Mouse (Mus musculus) limb, embryonic 12.5 days (tissue): ENCODE measurements around the gene Bcl2. TPM values are rescaled to one million over a fixed set of nuclear protein-coding genes. Genes with fewer than 3 reads are reported as not detected.

ENCODE experiments used
- ATAC-seq: fragments of 200-750 bp; cut with Nextera tagmentation; 2 replicates; pipeline ENCODE4 v1.8.0; 2017; ENCODE audit warnings: low read depth, moderate TSS enrichment; ENCODE audit not compliant: insufficient number of reproducible peaks, insufficient read depth, low FRiP score, low TSS enrichment
- H3K27ac ChIP-seq: fragments of 300-500 bp; sonication (generic); 2 replicates; pipeline ENCODE4 v1.5.1; 2016; ENCODE audit warnings: mild to moderate bottlenecking, moderate library complexity
- H3K27me3 ChIP-seq: fragments of 300-500 bp; sonication (generic); 2 replicates; pipeline ENCODE4 v1.6.1; 2016; ENCODE audit warnings: mild to moderate bottlenecking, moderate library complexity
- H3K36me3 ChIP-seq: fragments of 300-500 bp; sonication (generic); 2 replicates; pipeline ENCODE4 v1.6.1; 2016; ENCODE audit warnings: mild to moderate bottlenecking, moderate library complexity
- H3K4me1 ChIP-seq: fragments of 300-500 bp; sonication (generic); replicated peaks from 2 replicates; pipeline ENCODE4 v1.6.1; 2016
- H3K4me2 ChIP-seq: fragments of 300-500 bp; sonication (generic); 2 replicates; pipeline ENCODE4 v1.6.1; 2016; ENCODE audit warnings: mild to moderate bottlenecking, moderate library complexity
- H3K4me3 ChIP-seq: fragments of 300-500 bp; sonication (generic); replicated peaks from 2 replicates; pipeline ENCODE4 v1.5.1; 2016; ENCODE audit warnings: mild to moderate bottlenecking
- H3K9ac ChIP-seq: fragments of 300-500 bp; sonication (generic); replicated peaks from 2 replicates; pipeline ENCODE4 v1.6.1; 2016; ENCODE audit warnings: mild to moderate bottlenecking, moderate library complexity
- H3K9me3 ChIP-seq: fragments of 300-500 bp; sonication (generic); 2 replicates; pipeline ENCODE4 v1.6.1; 2016; ENCODE audit warnings: mild to moderate bottlenecking, moderate library complexity
- WGBS: fragments of 180-500 bp; shearing (Covaris S2); methylation state at CpG from one replicate; pipeline ENCODE4 v1.1.7; 2016; 5-methylcytosine and 5-hydroxymethylcytosine counted together
- polyA plus RNA-seq: library from polyadenylated mRNA; unstranded; fragments of >200 nt; fragmentation: Nextera tagmentation; extraction: Ambion mirVana; gene quantifications from 2 replicates; pipeline ENCODE4 v1.2.1, GENCODE M21; 2016

Gene Bcl2
- polyA plus RNA-seq, 1 experiment from 2014 or later = 27.5 TPM

DNA sequence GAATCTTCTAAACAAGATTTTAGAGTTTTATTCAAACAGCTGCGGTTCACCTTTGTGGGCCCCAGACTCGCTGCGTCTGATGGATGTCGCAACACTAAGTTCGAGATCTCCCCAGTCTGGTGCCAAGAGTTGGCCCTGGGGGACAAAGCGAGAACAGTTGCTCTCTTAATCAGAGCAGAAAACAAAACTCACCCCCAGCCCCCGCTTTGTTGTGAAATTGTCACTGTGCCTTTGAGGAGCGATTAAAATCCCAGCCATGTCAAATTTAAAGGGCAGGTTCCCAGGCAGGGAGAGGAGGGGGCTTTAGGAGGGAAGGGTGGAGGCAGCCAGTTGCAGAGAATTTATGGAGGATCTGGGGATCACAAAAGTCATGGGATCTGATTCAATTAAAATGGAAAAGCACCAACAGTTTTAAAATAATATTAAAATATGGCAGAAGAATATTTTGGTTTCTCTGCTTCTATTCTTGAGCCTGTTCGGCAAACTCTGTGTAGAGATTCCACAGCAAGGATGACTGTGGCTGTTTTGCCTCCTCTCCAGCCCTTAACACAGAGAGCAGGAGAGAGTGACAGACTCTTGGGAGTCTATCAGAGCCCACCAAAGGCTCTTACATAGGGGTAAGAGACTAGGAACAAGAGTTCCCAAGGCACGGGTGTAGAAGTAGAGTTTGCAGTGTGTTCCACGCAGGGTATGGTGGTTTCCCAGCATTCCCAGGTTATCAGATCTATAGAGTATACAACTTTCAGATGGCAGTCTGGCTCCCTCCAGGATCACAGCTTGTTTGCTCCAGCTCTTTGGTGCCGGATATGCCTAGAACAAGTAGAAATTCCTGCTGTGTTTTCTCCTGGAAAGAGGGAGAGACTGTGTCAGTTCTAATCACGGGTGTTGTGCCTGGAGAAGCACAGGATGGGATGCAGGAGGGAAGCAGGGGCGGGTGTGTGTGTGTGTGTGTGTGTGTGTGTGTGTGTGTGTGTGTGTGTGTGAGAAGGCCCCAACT lies 130.5 kb downstream of the Bcl2 start:
- Histone ChIP-seq H3K4me3 (no peak overlapping the region), H3K27me3 (no peaks in the 10 kb centered on the region), H3K4me2 (no peak overlapping the region), H3K36me3 (no peaks in the 10 kb centered on the region), H3K9ac (no peak overlapping the region), H3K27ac (peak overlapping the region; percentile 59), H3K4me1 (peaks cover 37% of the 10 kb centered on the region), H3K9me3 (no peaks in the 10 kb centered on the region)
- WGBS = 58% methylated on average over 14 of the region's 14 CpGs
- no peak for ATAC-seq

GRCm38 (mm10) chr1:106582810-106583209 lies 131.3 kb downstream of the Bcl2 start:
- Histone ChIP-seq H3K4me2 (no peak overlapping the region), H3K36me3 (no peaks in the 10 kb centered on the region), H3K27ac (peak overlapping the region; percentile 59; the same call in 1 of the 2 replicates), H3K4me1 (peaks cover 37% of the 10 kb centered on the region), H3K4me3 (no peak overlapping the region), H3K9ac (no peak overlapping the region), H3K9me3 (no peaks in the 10 kb centered on the region), H3K27me3 (no peaks in the 10 kb centered on the region)
- ATAC-seq = no peak
- WGBS = 83% methylated on average over 3 of the region's 3 CpGs

- Histone ChIP-seq H3K9ac (no peak overlapping the region), H3K27ac (no peak overlapping the region), H3K4me3 (no peak overlapping the region), H3K9me3 (no peaks in the 10 kb centered on the region), H3K4me2 (no peak overlapping the region), H3K4me1 (peaks cover 28% of the 10 kb centered on the region), H3K27me3 (no peaks in the 10 kb centered on the region), H3K36me3 (no peaks in the 10 kb centered on the region)
- no peak for ATAC-seq
- 73% methylated on average over 2 of the region's 2 CpGs for WGBS
These were observed 132.3 kb downstream of the Bcl2 start for GRCm38 (mm10) chr1:106581812-106582211.

DNA sequence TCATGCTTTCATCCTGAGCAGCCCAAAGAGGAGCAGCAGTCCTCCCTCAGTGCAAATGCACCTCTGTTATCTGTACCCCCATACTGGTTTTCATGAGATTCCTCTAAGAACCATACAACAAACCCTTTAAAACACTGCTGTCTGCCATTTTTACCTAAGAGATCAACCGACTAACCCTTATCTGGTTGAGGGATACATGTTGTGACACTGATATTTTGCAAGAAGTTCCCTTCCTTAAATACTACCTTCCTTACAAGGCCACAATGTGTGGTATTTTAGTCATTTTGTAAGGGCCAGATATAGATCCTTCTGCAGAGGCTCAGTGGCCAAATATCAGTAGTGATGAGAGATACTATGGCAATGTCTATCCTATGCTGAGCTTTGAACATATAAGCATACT lies 134.3 kb downstream of the Bcl2 start:
- Histone ChIP-seq H3K4me3 (no peak overlapping the region), H3K27ac (no peak overlapping the region), H3K27me3 (no peaks in the 10 kb centered on the region), H3K4me1 (peaks cover 15% of the 10 kb centered on the region), H3K9me3 (no peaks in the 10 kb centered on the region), H3K9ac (no peak overlapping the region), H3K36me3 (no peaks in the 10 kb centered on the region), H3K4me2 (no peak overlapping the region)
- 88% methylated on average over 1 of the region's 1 CpGs for WGBS
- ATAC-seq = no peak

DNA sequence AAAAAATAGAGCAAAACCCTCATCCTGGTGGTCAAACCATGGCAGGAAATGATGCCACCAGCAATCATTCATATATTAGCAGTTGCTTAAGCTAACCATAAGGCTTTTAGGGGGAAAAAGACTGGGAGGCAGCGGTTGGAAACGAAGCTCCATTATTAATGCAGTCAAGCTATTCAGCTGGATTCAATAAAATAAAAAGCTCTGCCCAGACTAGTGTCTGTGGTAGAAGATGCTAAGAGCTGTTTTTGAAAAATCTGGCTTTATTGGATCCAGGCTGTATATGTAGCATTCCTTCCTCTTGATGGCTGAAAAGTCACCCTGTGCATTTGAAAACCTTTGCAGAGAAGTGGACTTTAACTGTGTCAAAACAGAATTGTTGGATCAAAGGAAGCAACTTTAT lies 141.6 kb downstream of the Bcl2 start:
- no peaks in the 10 kb centered on the region for H3K27me3 ChIP-seq
- H3K27ac ChIP-seq = no peak overlapping the region
- WGBS = 41% methylated on average over 2 of the region's 2 CpGs
- no peak overlapping the region for H3K4me2 ChIP-seq
- no peaks in the 10 kb centered on the region for H3K36me3 ChIP-seq
- H3K4me3 ChIP-seq = no peak overlapping the region
- ATAC-seq = no peak
- H3K9me3 ChIP-seq = no peaks in the 10 kb centered on the region
- H3K9ac ChIP-seq = no peak overlapping the region
- H3K4me1 ChIP-seq = peaks cover 14% of the 10 kb centered on the region; the same call in 1 of the 2 replicates

DNA sequence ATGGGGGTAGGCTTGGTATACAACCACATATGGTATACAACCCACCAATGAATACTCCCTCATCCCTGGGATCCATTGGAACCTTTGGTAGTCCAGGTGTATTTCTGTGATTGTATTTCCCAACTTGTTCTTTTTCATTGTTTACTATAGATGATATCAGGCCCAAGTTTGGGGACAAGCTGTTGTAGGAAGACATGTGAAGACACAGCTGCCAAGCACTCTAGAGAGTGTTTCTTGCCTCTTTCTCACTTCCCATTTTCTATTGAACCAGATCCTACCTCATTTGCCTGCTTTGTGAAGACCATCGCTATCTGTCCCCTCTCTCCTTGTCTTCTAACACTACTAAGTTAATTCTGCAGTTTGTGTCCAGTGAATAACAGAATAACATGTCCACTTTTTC lies 143.2 kb downstream of the Bcl2 start:
- H3K4me1 ChIP-seq = peaks cover 19% of the 10 kb centered on the region; the same call in 1 of the 2 replicates
- no peak overlapping the region for H3K4me3 ChIP-seq
- 90% methylated on average over 1 of the region's 1 CpGs for WGBS
- H3K36me3 ChIP-seq = no peaks in the 10 kb centered on the region
- no peaks in the 10 kb centered on the region for H3K27me3 ChIP-seq
- H3K4me2 ChIP-seq = no peak overlapping the region
- no peak overlapping the region for H3K27ac ChIP-seq
- ATAC-seq = no peak
- no peaks in the 10 kb centered on the region for H3K9me3 ChIP-seq
- no peak overlapping the region for H3K9ac ChIP-seq

DNA sequence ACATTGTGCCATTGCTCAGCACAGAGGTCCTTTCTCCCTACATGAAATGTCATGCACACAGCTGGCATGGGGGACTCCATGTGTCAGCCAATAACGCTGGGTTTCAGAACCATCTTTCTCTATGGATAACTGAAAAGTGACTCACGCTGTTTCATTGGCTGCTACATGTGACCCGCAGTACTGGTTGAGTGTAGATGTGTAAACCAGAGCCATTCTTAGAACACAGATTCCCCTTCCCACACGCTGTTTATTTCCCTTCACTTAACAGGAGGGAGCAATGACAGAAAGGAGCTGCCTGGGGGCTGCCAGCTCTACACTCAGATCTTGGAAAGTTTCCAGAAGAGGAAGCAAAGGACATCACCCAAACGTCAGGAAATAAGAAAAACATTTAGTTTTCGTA lies 143.7 kb downstream of the Bcl2 start:
- Histone ChIP-seq H3K4me3 (no peak overlapping the region), H3K27me3 (no peaks in the 10 kb centered on the region), H3K27ac (no peak overlapping the region), H3K4me1 (peaks cover 19% of the 10 kb centered on the region; the same call in 1 of the 2 replicates), H3K9me3 (no peaks in the 10 kb centered on the region), H3K4me2 (no peak overlapping the region), H3K9ac (no peak overlapping the region), H3K36me3 (no peaks in the 10 kb centered on the region)
- 78% methylated on average over 6 of the region's 6 CpGs for WGBS
- ATAC-seq = no peak

- Histone ChIP-seq H3K27me3 (no peaks in the 10 kb centered on the region), H3K9me3 (no peaks in the 10 kb centered on the region), H3K27ac (no peak overlapping the region), H3K9ac (no peak overlapping the region), H3K4me2 (no peak overlapping the region), H3K36me3 (no peaks in the 10 kb centered on the region), H3K4me1 (peaks cover 19% of the 10 kb centered on the region; the same call in 1 of the 2 replicates), H3K4me3 (no peak overlapping the region)
- WGBS = 79% methylated on average over 6 of the region's 6 CpGs
- no peak for ATAC-seq
These were observed 144.4 kb downstream of the Bcl2 start for GRCm38 (mm10) chr1:106569674-106570073.

DNA sequence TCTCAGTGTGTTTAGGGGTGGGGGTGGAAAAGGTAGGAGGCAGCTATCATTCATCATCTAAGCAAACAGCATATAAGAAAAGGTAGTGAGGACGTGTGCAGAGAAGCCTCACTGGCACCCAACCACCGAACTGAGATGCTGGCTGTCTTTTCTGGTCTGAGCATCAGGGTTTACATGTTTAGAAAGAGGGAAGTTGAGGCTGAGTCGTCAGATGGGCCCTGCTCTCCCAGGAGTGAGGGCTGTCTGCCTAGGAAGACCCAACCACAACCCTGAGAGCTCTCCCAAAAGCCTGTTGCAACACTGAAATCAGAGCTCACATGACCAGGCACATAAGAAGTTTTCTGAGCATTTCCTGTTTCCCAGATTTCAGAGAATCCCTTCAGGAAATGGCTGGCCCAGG lies 145.2 kb downstream of the Bcl2 start:
- H3K27me3 ChIP-seq = no peaks in the 10 kb centered on the region
- no peaks in the 10 kb centered on the region for H3K9me3 ChIP-seq
- H3K9ac ChIP-seq = no peak overlapping the region
- ATAC-seq = no peak
- peaks cover 19% of the 10 kb centered on the region; the same call in 1 of the 2 replicates for H3K4me1 ChIP-seq
- H3K4me3 ChIP-seq = no peak overlapping the region
- H3K27ac ChIP-seq = no peak overlapping the region
- 65% methylated on average over 3 of the region's 3 CpGs for WGBS
- no peak overlapping the region for H3K4me2 ChIP-seq
- H3K36me3 ChIP-seq = no peaks in the 10 kb centered on the region

DNA sequence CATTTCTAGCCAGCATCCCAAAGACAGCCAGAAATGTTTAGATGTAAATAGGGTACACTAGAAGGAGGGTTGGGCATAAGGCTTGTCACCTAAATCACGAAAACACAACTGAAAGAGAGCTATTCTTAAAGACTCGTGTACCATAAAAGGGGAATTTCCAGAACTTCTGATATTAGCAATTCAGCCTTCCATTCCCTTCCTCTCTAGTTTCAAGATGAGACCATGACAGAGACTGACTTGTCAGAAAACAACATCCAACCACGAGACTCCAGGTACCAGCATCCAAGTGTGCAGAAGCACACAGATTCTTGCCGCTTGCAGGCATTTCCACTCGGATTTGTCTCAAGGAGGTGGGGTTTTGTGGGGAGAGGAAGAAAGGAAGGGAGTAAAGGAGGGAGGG lies 146.6 kb downstream of the Bcl2 start:
- no peak overlapping the region for H3K4me2 ChIP-seq
- H3K27me3 ChIP-seq = no peaks in the 10 kb centered on the region
- no peaks in the 10 kb centered on the region for H3K9me3 ChIP-seq
- no peak for ATAC-seq
- H3K36me3 ChIP-seq = no peaks in the 10 kb centered on the region
- WGBS = 70% methylated on average over 5 of the region's 5 CpGs
- no peak overlapping the region for H3K9ac ChIP-seq
- no peak overlapping the region for H3K27ac ChIP-seq
- peaks cover 19% of the 10 kb centered on the region; the same call in 1 of the 2 replicates for H3K4me1 ChIP-seq
- no peak overlapping the region for H3K4me3 ChIP-seq

GRCm38 (mm10) chr1:106566120-106567086 lies 147.7 kb downstream of the Bcl2 start:
- ATAC-seq = no peak
- 81% methylated on average over 6 of the region's 6 CpGs for WGBS

More at GRCm38 (mm10) chr1:106566120-106567086, 147.7 kb downstream of the Bcl2 start:
- Histone ChIP-seq H3K4me3 (no peak overlapping the region), H3K27ac (no peak overlapping the region), H3K4me1 (peaks cover 19% of the 10 kb centered on the region; the same call in 1 of the 2 replicates), H3K9me3 (no peaks in the 10 kb centered on the region), H3K36me3 (no peaks in the 10 kb centered on the region), H3K9ac (no peak overlapping the region), H3K4me2 (no peak overlapping the region), H3K27me3 (no peaks in the 10 kb centered on the region)
